8 mouse cellular contexts compared by ENCODE assay signal in genomic region chr7:70330761-70331242, GRCm38 (mm10). TPM values are rescaled to one million over a fixed set of nuclear protein-coding genes. Genes with fewer than 3 reads are reported as not detected.
A peak's percentile ranks its signal among the peaks of the same experiment; 100 is the strongest.
DNase-seq lines count a peak whose midpoint lies in the region; ATAC-seq lines count a peak whose summit lies in the region.

No protein-coding gene starts in this region.

- H3K27ac ChIP-seq in forebrain, embryonic 13.5 days = peak overlapping the region; percentile 86
- H3K27ac ChIP-seq in limb, embryonic 13.5 days = no peak overlapping the region
- H3K27ac ChIP-seq in stomach, embryonic 15.5 days = no peak overlapping the region

- ATAC-seq in forebrain, embryonic 13.5 days = peak; percentile 23
- no peak for ATAC-seq in limb, embryonic 13.5 days (ENCODE audit: low FRiP score, low read depth)
- ATAC-seq in stomach, embryonic 15.5 days (ENCODE audit: insufficient read depth, low FRiP score, low read depth) = no peak

- DNase-seq in ovary, postnatal 10 days (ENCODE audit: low spot score) = peak; percentile 35
- DNase-seq in ovary, postnatal 36 days (ENCODE audit: low spot score) = no peak
- DNase-seq in left cerebral cortex, postnatal 4 days = no peak
- DNase-seq in layer of hippocampus, adult 9-10 months (ENCODE audit: low spot score) = no peak
- DNase-seq in frontal cortex, adult 2 months (ENCODE audit: extremely low spot score in 1 of 2, low spot score in 1 of 2) = no peak

- no peaks in the 10 kb centered on the region for H3K9me3 ChIP-seq in forebrain, embryonic 13.5 days (replicated peaks)
- H3K9me3 ChIP-seq in limb, embryonic 13.5 days = no peaks in the 10 kb centered on the region
- H3K9me3 ChIP-seq in stomach, embryonic 15.5 days = no peaks in the 10 kb centered on the region

- peak overlapping the region; percentile 59 for H3K9ac ChIP-seq in forebrain, embryonic 13.5 days
- H3K9ac ChIP-seq in limb, embryonic 13.5 days = no peak overlapping the region
- H3K9ac ChIP-seq in stomach, embryonic 15.5 days = no peak overlapping the region; the same call in 1 of the 2 replicates

- H3K4me3 ChIP-seq in forebrain, embryonic 13.5 days = peak overlapping the region; percentile 35
- peak overlapping the region; percentile 46 for H3K4me3 ChIP-seq in limb, embryonic 13.5 days
- peak overlapping the region; percentile 52 for H3K4me3 ChIP-seq in stomach, embryonic 15.5 days (replicated peaks)

- H3K27me3 ChIP-seq in forebrain, embryonic 13.5 days = peaks cover 96% of the 10 kb centered on the region
- H3K27me3 ChIP-seq in limb, embryonic 13.5 days = peaks cover 97% of the 10 kb centered on the region
- peaks cover 29% of the 10 kb centered on the region for H3K27me3 ChIP-seq in stomach, embryonic 15.5 days (replicated peaks)

- WGBS in forebrain, embryonic 13.5 days = under 1% methylated on average over 19 of the region's 19 CpGs
- WGBS in limb, embryonic 13.5 days = under 1% methylated on average over 19 of the region's 19 CpGs
- WGBS in stomach, embryonic 15.5 days = 6% methylated on average over 19 of the region's 19 CpGs

- no peaks in the 10 kb centered on the region for H3K36me3 ChIP-seq in forebrain, embryonic 13.5 days (ENCODE audit: poor library complexity, severe bottlenecking)
- H3K36me3 ChIP-seq in limb, embryonic 13.5 days = no peaks in the 10 kb centered on the region
- no peaks in the 10 kb centered on the region for H3K36me3 ChIP-seq in stomach, embryonic 15.5 days

- H3K4me1 ChIP-seq in forebrain, embryonic 13.5 days = peaks cover 34% of the 10 kb centered on the region
- H3K4me1 ChIP-seq in limb, embryonic 13.5 days = peaks cover 34% of the 10 kb centered on the region
- H3K4me1 ChIP-seq in stomach, embryonic 15.5 days = peaks cover 24% of the 10 kb centered on the region

- intact Hi-C loops in left cerebral cortex, postnatal 4 days (cut with DNase I) = loop anchor here (5.0 to 10.0 kb wide), 3 partner anchors 339 to 1756 kb away; no protein-coding TSS in a partner anchor

- H3K4me2 ChIP-seq in forebrain, embryonic 13.5 days = peak overlapping the region; percentile 65
- H3K4me2 ChIP-seq in limb, embryonic 13.5 days (replicated peaks) = peak overlapping the region; percentile 81
- peak overlapping the region; percentile 79 for H3K4me2 ChIP-seq in stomach, embryonic 15.5 days

RNA-seq across cellular contexts. Expression of gene Nr2f2, which starts 35.7 kb away (rescaled TPM):
- polyA plus RNA-seq in forebrain, embryonic 13.5 days (2015; fragmentation: Nextera tagmentation; extraction: Ambion mirVana) = 97.9 and 132 TPM in 2 replicates
- polyA plus RNA-seq in limb, embryonic 13.5 days (2015; fragmentation: Nextera tagmentation; extraction: Ambion mirVana) = 62.3 and 65.9 TPM in 2 replicates
- 66.9 and 72.6 TPM in 2 replicates for polyA plus RNA-seq in stomach, embryonic 15.5 days (2015; fragmentation: Nextera tagmentation; extraction: Ambion mirVana)
- 10 to 100 TPM; 68.7 to 96.1 TPM for total RNA-seq in left cerebral cortex, postnatal 4 days (2021)
- polyA plus RNA-seq in frontal cortex, adult 2 months (2012; rRNA removed) = 29.0 and 30.2 TPM in 2 replicates
